Mouse (Mus musculus) cerebellum, adult 9-10 months (tissue): ENCODE results near the gene Urad.

Experiments
- DNase-seq: peaks from one replicate; pipeline ENCODE4 v3.0.0; 2022

The Urad gene

DNA sequence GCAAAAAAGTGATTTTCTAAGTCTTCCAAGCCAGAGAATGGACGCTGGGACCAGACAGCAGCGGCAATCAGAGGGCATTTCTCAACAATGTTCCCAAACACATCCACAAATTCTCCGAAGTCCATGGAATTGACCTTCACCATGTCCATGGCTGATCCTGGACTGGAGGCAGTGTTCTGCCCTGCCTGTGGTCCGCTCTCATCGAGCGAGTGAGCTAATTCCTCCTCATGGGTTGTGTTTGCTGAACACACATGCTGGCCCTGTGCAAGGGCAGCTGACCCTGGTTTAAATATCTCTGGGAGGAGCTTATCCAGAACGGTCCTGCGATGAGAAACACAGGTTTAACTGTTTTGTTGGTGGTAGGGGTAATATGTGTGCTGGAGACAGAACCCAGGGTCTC, at the start of gene Urad:
Urad (minus strand) TSS at position 258 of the 400 bp plus-strand sequence.
- DNase-seq = no peak

DNA sequence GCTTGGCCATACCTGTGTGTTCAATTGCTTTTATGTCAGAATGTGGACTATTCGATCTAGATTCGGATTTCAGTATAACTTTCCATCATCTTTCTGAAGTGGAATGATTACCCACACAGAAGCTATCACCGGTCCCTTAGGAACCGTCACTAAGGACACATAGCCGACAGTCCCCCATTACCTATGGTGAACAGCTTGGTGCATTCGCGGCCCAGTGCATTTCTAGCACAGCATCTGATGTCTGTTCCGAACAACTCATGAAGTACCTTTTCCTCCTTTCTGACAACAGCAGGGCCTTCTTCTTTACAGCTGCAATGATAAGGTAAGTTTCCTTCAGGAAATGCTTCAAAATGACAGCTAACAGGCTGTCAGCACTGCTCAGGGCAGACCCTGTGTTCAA, 48.0 kb upstream of the Urad start:
- DNase-seq = no peak

DNA sequence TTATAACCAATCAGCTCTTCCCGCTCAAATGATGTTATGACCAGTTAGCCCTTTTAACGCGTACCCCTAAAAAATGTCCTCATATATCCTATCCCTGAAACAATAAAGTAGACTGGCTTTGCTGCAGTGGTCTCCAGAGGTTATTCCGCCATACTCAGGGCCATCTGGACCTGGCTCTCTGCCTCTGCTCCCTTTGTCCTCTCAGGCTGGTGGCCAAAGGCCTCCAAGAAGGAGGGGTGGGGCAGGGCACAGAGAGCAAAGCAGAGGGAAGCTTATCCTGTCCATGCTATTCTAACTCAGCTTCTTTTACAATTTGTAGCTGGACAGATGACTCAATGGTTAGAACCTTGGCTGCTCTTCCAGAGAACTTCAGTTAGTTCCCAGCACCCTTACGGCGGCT, 46.0 kb upstream of the Urad start:
- no peak for DNase-seq

DNA sequence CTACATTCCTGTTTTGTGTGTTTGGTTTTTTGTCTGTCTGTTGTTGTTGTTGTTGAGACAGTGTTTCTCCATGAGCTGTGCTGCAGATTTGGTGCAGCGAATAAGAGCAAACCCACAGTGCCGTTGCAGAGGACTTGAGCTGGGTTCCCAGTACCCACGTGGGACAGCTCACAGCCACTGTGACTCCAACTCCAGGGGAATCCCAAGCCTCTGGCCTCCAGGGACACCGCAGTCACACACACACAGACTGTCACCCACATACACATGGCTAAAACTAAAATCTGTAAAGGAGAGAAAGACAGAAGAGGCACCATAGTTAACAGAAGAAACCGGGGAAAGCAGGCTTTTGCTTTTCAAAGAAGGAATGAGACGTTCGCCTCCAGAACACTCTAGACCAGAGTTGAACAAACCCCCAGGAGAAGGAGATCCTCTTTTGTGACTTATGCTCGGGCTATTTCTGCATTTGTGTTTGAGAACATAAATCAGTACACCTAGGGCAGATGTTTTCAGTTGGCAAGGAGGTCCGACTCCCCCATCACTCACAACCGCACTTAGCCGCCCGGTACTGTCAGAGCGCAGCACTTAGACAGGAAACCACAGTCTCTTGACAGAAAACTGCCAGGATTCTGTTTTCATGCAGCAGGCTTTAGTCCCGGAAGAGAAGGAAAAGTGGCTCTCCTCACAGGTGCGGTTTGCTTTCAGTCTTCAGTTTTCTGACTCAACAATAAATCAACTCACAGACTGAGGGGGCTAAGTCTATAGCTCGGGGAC, 43.9 kb upstream of the Urad start:
- DNase-seq = no peak

DNA sequence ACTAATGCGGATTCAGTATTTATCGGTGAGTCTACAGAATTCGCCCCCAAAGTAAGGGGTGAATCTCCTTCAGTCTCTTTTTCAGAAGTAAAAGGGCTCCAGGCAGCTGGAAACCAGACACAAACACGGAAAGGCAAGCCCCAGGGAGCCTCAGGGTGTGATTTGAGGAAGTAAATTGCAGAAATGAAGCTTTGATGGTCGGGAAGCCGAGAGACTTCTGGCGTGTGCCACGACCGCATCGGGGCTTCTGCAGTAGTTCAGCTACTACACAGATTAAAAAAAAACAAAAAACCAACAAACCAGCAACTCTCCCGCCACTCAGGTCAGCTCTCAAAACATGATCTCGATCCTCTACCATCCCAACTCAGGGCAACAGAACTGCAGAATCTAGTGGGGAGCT, 40.8 kb upstream of the Urad start:
- no peak for DNase-seq

DNA sequence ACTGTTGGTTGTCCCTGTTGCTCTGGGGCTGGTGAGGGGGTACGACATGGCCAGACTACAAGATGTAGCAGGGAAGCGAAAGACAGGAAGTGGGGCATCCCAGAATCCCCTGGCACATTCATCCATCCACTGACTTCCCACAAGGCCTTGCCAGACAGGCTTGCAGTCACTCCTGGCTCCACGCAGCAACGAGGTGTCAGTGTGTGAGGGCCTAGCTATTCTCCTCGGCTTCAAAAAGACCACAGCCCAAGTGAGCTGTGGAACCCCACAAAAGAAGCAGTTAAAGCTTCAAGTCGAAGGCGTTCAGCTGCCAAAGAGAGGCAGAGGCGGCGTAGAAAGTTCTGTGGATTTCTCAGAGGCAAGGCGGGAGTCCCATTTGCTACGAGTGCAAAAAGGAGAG, 36.2 kb upstream of the Urad start:
- no peak for DNase-seq

DNA sequence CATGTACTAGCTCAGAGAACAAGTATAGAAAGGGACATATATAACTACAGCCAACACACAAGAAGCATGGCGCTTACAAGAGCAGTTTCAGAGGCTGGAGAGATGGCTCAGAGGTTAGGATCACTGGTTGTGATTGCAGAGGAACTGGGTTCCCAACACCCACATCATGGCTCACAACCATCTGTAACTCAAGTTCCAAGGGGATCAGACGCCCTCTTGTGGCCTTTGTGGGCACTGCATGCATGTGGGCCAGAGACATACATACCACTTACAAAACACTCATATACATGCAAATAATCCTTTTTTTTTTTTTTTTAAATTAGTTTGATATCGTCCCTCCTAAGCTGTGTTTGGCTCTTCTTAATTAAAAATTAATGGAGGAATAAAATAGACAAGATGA, 35.3 kb upstream of the Urad start:
- peak; percentile 13 for DNase-seq

DNA sequence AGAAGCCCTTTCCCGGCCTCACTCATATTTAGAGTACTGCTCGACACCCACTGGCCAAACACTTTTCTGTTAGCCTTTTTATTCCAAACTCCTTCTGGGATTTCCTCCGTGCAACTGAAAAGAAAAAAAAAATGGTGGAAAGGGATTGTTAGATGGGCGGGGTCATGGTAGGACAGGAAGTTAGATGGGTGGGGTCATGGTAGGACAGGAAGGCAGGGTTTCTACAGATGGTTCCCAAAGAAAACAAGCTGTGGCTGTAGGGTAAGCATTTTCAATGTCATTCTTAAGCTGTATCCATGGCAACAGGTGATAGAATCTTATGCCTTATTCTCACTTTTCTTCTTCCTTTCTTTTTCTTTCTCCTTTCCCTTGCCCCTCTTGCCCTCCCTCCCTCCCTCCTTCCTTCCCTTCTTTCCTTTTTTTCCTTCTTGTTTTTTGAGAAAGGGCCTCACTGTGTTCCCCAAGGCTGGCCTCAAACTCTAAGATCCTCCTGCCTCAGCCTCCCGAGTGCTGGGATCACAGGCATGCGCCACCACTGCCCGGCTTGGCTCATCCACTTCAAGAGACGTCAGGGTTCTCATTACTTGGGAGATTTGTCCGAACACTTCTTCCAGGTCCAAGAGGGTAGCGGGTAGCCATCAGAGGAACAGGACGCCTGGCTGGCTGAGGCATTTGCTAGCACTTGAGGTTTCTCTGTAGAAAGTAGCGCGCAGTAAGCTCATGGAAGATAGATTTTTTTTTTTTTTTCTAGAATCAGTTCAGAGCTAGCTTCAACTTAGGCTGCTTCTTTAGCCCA, 34.2 kb upstream of the Urad start:
- no peak for DNase-seq

DNA sequence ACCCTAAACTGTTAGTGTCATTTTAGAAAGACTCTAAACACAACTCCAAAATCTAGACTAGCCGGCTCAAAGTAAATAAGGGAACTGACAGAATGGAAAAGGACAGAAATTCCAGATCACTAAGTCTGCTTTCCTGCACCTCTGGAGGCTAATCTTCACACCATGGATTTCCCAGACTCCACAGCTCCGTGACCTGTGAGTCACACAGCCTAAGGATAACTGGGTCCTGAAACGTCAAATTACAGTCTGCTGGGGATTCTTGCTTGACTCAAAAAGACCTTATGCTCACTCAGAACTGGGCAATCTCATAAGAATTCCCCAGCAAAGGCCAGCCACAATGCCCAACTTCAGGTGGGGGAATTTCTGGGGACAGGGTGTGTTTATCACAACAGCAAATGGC, 33.5 kb upstream of the Urad start:
- no peak for DNase-seq

DNA sequence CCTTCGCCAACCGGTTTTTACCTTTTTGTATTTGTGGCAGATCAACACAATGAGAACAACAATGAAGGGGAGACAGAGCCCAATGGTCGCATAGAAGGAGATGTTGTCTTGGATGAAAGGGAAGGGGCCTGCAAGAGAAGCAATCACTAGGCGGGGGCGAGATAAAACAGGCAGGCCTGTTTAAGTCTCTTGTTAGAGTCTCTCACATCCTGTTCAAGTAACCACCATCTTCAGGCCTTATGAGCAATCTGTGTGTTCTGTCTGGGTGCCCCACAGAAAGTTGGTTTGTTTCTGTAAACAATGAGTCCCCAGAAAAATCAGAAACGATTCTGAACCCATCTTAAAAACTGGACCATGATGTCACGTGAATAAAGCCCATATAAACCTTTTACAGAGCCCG, 32.7 kb upstream of the Urad start:
- no peak for DNase-seq

DNA sequence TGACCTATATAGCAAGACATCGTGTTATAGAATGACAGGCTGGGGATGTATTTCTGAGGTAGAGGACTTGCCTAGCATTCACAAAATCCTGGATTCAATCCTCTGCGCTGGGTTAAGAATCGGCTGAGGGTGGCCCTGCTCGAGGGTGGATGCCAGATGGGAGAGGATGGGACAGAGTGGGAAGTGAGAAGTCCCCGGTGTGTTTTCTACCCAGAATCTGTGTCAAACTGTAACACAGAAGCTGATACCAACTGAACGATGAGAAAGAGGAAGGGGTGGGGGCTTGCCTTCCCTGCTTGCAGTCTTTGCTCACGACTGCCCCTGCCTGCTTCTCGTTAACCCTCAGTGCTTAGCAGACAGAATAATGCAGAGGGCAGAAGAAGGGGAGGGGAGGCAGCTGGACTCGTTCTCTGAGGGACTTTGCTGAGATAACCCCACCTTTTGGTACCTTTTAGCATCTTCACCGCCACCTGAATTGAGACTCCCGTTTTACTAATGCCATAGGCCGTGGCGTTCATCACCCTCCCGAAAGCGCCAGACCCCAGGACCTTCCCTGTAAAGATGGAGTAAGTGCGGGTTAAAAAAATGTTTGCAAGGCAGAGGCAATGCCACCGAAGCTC, 32.0 kb upstream of the Urad start:
- DNase-seq = no peak

DNA sequence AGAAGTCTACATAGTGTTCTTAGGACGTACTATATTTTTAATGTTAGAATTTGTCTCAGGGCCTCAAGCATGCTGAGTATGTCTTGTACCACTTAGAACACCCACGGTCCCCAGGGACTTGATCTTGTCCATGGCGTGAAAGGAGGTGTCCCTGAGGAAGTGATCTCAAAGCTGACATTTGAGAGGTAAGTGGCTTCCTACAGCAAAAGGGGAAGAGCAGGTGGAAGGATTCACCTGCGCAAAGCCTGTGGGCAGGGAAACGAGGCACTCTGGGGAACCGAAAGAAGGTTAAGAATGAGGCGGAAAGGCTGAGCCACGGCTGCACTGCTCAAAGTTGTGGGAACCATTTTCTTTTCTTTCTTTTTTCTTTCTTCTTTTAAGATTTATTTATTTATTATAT, 29.7 kb upstream of the Urad start:
- DNase-seq = no peak

DNA sequence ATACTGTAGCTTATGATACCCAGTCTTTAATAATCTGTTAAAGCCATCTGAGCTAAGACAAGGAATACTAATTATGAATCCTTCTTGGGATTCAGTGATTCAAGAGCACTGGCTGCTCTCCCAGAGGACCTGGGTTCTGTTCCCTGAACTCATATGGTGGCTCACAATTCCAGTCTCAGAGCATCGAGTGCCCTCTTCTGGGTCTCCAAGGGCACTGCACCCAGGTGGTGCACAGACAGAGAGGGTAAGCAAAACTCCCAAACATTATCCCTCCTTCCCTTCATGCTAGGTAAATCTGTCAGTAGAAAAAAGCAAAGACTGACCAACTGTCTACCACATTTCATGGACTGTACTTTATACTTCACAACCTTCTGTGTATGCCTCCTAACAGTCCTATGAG, 23.7 kb upstream of the Urad start:
- DNase-seq = no peak

DNA sequence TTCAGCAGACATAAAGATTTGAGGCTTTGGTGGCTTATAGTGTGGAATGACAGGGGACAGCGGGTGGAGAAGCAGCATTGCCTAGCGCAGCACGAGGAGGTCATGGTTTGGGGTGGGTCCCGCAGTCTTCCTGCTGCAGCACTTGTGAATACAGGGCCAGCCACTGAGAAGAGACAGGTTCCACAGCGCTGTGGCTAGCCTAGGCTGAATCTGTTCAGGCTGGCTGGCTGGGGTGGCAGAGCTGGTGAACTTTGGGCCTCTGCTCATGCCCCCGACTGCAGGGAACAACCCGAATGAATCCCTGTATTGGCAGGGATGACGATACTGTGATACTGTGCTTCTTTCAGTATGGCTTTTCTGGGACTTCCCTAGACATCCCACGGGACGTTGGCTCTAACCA, 21.7 kb upstream of the Urad start:
- no peak for DNase-seq

DNA sequence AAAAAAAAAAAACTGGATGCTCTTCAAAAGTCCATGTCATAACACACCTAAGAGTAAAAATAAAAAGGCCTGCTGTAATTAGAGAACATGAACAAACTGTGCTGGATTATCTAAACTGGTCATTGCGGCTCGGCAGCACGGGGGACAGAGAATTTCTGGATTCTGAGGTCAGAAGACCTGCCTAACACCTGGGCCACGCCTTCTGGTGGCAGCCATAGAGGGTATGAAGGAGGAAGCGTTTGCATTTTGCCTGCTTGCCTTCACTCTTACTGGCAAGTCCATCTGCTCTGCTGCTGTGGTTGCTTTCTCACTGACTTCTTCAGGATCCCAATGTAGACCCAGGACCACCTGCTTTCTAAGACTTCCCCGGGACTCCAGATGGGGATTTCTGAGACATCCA, 20.7 kb upstream of the Urad start:
- no peak for DNase-seq

DNA sequence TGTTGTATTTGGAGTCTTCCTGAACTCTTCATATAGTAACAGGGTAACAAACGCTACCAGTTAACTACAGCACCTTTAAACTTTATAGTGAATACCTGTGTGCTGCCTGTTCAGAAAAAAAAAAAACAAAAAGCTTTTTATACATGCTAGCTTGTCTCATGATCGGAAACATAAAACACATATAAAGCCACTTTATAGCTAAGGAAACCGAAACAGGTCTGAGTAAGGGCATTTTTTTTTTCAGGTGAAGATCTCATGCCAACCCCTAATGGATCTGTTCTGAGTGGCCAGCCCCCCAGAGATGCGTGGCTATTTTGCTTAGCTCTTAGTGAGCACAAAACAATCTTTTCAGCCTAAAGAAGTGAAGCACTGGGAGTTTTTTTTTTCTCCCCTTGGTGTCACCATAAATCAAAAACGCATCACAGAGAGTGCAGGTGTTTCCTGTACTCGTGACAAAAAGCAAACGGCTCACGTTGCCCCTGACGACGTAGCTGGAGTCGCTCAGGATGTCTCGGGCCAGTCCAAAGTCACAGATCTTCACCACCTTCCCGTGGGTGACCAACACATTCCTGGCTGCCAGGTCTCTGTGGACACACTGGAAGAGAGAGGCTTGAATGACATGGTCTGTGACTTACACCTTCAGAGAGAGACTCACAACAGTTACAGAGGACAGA, 18.6 kb upstream of the Urad start:
- DNase-seq = no peak

DNA sequence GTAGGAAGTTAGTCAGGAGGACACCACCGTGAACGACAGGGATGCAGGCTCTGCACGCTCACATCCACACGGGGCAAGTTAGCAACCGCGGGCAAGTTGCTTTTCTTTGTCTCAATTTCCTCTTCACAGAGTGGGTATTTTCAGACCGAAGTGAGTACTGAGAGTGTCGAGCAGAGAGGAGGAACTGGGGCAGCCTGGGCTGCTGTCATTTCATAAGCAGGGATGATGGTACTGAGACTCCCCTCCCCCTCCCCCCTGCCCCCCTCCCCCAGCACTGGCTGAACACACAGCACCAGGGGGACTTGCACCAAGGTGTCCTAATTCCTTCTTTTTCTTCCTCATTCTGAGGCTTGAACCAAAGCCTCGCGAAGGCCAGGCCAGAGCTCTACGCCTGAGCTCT, 17.3 kb upstream of the Urad start:
- DNase-seq = no peak

DNA sequence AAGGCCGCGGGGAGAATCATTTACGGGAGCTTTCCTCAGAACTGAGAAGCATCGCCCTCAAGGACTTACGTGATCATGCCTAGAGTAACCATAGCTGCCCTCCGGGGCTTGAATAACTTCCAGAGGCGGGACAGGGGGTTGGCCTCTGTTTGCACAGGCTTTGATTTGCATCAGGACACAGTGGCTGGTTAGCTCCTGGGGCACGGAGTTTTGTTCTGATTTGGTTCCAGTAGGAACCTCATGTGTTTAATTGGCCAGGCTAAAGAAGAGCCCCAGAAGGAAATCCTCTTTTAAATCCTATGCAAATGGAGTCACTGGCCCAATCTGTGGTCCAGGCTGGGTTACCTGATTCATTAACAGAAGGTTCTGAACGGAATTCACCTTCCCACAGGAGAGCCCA, 16.7 kb upstream of the Urad start:
- DNase-seq = no peak

DNA sequence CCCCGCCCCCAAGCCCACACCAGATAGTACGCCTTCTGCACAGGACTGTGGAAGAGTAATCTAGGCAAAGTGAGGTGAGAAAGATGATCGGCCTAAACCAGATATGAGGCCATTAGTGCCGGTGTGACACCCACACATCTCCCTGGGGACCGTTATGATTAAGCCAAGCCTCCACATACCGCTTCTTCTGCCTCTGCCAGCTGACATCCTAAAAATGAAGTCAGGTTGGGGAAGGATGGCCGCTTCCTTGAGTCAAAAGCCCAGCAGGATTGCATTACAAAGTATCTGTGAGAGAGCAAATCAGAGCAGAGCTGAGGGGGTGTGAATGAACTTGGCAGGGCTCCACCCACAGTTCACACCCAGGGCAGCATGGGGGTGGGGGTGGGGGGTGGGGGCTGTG, 10.5 kb upstream of the Urad start:
- DNase-seq = no peak

DNA sequence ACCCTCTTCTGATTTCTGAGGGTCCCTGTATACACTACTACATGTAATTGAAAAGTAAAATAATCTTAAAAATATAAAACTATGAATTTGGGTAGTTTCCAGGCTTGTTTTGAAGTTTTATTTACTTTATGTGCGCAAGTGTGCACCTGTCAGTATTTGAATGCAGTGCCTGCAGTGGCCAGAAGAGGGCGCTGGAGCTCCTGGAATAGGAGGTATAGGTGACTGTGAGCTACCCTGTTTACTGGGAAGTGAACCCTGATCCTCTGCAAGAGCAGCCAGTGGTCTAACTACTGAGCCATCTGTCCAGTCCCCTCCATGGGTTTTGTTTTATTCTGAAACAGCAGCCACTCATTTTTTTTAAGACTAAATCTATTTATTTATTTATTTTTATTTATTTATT, 9.3 kb upstream of the Urad start:
- DNase-seq = peak; percentile 50

DNA sequence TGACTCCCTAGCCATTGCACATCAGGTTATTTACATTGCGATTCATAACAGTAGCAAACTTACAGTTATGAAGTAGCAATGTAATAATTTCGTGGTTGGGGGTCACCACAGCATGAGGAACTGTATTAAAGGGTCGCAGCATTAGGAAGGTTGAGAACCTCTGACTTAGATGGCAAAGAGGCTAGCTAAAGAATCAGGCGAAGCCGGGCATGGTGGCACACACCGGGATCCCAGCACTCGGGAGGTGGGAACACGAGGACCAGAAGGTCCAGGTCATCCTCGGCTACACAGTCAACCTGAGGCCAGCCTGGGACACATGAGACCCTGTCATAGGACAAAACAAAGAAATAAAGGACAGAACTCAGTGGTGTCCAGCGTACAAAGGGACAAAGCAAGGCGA, 7.7 kb upstream of the Urad start:
- DNase-seq = no peak

DNA sequence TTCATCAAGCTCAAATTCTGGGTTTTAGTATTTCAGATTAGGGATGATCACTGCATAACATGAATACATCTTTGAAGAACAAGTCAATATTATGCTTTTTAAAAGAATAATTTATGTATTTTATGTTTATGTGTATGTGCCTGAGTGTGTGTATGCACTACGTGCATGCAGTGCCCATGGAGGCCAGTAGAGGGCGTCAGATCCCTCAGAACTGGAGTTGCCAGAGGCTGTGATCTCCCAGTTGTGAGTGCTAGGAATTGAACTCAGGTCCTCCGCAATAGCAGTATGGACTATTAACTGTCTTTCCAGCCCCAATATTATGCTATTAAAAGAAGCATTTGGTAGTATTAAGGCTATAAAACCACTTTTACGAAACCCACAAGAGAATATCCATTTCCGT, 5.4 kb upstream of the Urad start:
- DNase-seq = no peak

DNA sequence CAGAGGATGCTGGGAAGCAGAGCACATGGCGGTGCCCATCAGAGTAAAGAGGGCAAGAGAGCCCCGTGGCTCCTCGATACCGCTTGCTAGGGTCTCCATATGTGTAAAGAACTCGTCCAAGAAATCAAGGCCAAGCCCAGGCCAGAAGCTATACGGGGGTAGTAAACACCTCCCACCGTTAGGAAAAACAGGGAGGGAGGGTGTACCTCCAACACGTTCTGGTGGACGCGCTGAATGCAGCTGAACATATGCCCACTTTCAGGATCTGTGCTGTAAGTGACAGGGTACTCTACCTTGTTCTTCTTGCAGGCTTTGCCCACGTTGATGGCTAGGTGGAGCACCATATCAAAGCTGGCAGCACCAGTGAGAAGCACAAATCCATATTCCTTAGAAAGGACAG, 3.7 kb upstream of the Urad start:
- DNase-seq = no peak
